In genomic region chr6:113145249-113145648, GRCm38 (mm10) we compare ENCODE assay signal across 12 mouse cellular contexts. TPM values are rescaled to one million over a fixed set of nuclear protein-coding genes. Genes with fewer than 3 reads are reported as not detected.
"Had no signal": no experiment of that assay in that cellular context is flagged by ENCODE, and none has a peak within 500 bp of the region (broad histone marks: within the 10 kb centered on the region; RNA-seq: fewer than 3 reads in every experiment).

No protein-coding gene starts in this region.

- H3K4me2 ChIP-seq: intestine, embryonic 15.5 days; liver, embryonic 12.5 days; liver, embryonic 15.5 days; lung, embryonic 15.5 days; midbrain, embryonic 11.5 days; midbrain, embryonic 15.5 days; neural tube, embryonic 12.5 days had no signal

- DNase-seq: lung, postnatal 10 days; thymus, adult 18-20 months; thymus, postnatal 36 days had no signal

- H3K27me3 ChIP-seq: intestine, embryonic 15.5 days; liver, embryonic 12.5 days; liver, embryonic 15.5 days; lung, embryonic 15.5 days; midbrain, embryonic 15.5 days; neural tube, embryonic 12.5 days had no signal

- H3K4me1 ChIP-seq: liver, embryonic 12.5 days; lung, embryonic 15.5 days; midbrain, embryonic 15.5 days; neural tube, embryonic 12.5 days had no signal

- H3K9me3 ChIP-seq: intestine, embryonic 15.5 days; liver, embryonic 12.5 days; liver, embryonic 15.5 days; lung, embryonic 15.5 days; midbrain, embryonic 15.5 days; neural tube, embryonic 12.5 days had no signal

- H3K9ac ChIP-seq: intestine, embryonic 15.5 days; liver, embryonic 12.5 days; liver, embryonic 15.5 days; lung, embryonic 15.5 days; midbrain, embryonic 15.5 days; neural tube, embryonic 12.5 days had no signal

- H3K4me3 ChIP-seq: intestine, embryonic 15.5 days; liver, embryonic 12.5 days; liver, embryonic 15.5 days; lung, embryonic 15.5 days; midbrain, embryonic 15.5 days; neural tube, embryonic 12.5 days had no signal

- ATAC-seq: intestine, embryonic 15.5 days; liver, embryonic 12.5 days; midbrain, embryonic 15.5 days had no signal

- H3K27ac ChIP-seq: intestine, embryonic 15.5 days; kidney, postnatal 0 days; liver, embryonic 12.5 days; liver, embryonic 15.5 days; lung, embryonic 15.5 days; midbrain, embryonic 15.5 days; neural tube, embryonic 12.5 days had no signal

RNA-seq across cellular contexts. Expression of gene Lhfpl4, which starts 49.9 kb away (rescaled TPM):
- total RNA-seq: megakaryocyte-erythroid progenitor cell, adult 5-6 weeks had no signal
